Mouse (Mus musculus) lung, postnatal 0 days (tissue): ENCODE measurements around the gene Bpnt1. TPM values are rescaled to one million over a fixed set of nuclear protein-coding genes. Genes with fewer than 3 reads are reported as not detected.
A peak's percentile ranks its signal among the peaks of the same experiment; 100 is the strongest.

Experiments used
- ATAC-seq: fragments of 200-750 bp; cut with Nextera tagmentation; 2 replicates; pipeline ENCODE4 v1.8.0; 2017; ENCODE audit warnings: moderate library complexity
- DNase-seq: peaks from one replicate; pipeline ENCODE4 v3.0.0-alpha.2; 2016; ENCODE audit warnings: low spot score
- H3K27ac ChIP-seq: fragments of 300-500 bp; sonication (generic); 2 replicates; pipeline ENCODE4 v1.5.1; 2014; ENCODE audit warnings: antibody characterized with exemption, mild to moderate bottlenecking, low read length, mixed read lengths
- H3K27me3 ChIP-seq: fragments of 300-500 bp; sonication (generic); replicated peaks from 2 replicates; pipeline ENCODE4 v1.6.1; 2014; ENCODE audit warnings: low read length, mixed read lengths; ENCODE audit not compliant: insufficient read depth
- H3K36me3 ChIP-seq: fragments of 300-500 bp; sonication (generic); 2 replicates; pipeline ENCODE4 v1.6.1; 2014; ENCODE audit warnings: low read length, mixed read lengths; ENCODE audit not compliant: insufficient read depth
- H3K4me1 ChIP-seq: fragments of 300-500 bp; sonication (generic); 2 replicates; pipeline ENCODE4 v1.6.1; 2014; ENCODE audit warnings: antibody characterized with exemption, low read depth, low read length, mixed read lengths; ENCODE audit not compliant: insufficient read depth
- H3K4me2 ChIP-seq: fragments of 300-500 bp; sonication (generic); replicated peaks from 2 replicates; pipeline ENCODE4 v1.6.1; 2014; ENCODE audit warnings: low read depth, mild to moderate bottlenecking, low read length, moderate library complexity, mixed read lengths
- H3K4me3 ChIP-seq: fragments of 300-500 bp; sonication (generic); 2 replicates; pipeline ENCODE4 v1.5.1; 2014; ENCODE audit warnings: low read depth, low read length
- H3K9ac ChIP-seq: fragments of 300-500 bp; sonication (generic); replicated peaks from 2 replicates; pipeline ENCODE4 v1.6.1; 2014; ENCODE audit warnings: low read depth, mild to moderate bottlenecking
- H3K9me3 ChIP-seq: fragments of 300-500 bp; sonication (generic); 2 replicates; pipeline ENCODE4 v1.6.1; 2016; ENCODE audit warnings: low read length, mixed read lengths
- CTCF ChIP-seq: IDR thresholded peaks from 2 replicates; pipeline ENCODE4 v1.5.1; 2016; ENCODE audit warnings: antibody characterized with exemption, mild to moderate bottlenecking
- EP300 ChIP-seq: IDR thresholded peaks from 2 replicates; pipeline ENCODE4 v1.6.1; 2016; ENCODE audit warnings: antibody characterized with exemption, mild to moderate bottlenecking, control low read depth
- WGBS: fragments of 180-500 bp; shearing (Covaris S2); extraction: QIAGEN DNeasy Blood & Tissue Kit; methylation state at CpG from one replicate; pipeline ENCODE4 v1.1.7; 2014; 5-methylcytosine and 5-hydroxymethylcytosine counted together
- polyA plus RNA-seq: library from polyadenylated mRNA; unstranded; fragments of >200 nt; fragmentation: Nextera tagmentation; extraction: Ambion mirVana; gene quantifications from 2 replicates; pipeline ENCODE4 v1.2.1, GENCODE M21; 2015

Bpnt1 gene
- polyA plus RNA-seq, 1 experiment from 2014 or later, result 30.5 TPM

DNA sequence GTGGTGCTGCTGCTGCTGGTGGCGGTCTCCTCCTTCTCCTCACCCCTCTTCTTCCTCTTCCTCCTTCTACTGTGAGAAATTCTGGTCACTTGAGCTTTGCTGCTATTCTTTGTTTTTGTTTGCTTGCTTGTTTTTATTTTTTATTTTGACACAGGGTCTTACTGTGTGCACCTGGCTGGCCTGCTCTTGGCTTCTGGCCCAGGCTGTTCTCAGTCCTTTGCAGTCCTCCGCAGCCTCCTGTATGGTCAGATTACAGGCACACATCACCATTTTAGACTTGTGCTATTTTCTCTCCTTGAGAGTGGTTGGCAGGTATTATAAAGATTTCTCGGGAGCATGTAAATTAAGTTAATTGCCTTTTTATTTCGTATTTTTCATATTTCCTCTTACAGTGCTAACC, 2.2 kb downstream of the Bpnt1 start:
- H3K4me1 ChIP-seq, result no peaks in the 10 kb centered on the region
- H3K4me2 ChIP-seq, result no peak overlapping the region
- TF ChIP-seq CTCF, result no peak
- TF ChIP-seq EP300, result no peak
- no peaks in the 10 kb centered on the region for H3K27me3 ChIP-seq
- no peaks in the 10 kb centered on the region for H3K36me3 ChIP-seq
- ATAC-seq, result no peak
- no peak overlapping the region for H3K4me3 ChIP-seq
- no peak for DNase-seq
- 88% methylated on average over 4 of the region's 4 CpGs for WGBS
- no peak overlapping the region for H3K27ac ChIP-seq
- H3K9me3 ChIP-seq, result no peaks in the 10 kb centered on the region
- no peak overlapping the region for H3K9ac ChIP-seq

DNA sequence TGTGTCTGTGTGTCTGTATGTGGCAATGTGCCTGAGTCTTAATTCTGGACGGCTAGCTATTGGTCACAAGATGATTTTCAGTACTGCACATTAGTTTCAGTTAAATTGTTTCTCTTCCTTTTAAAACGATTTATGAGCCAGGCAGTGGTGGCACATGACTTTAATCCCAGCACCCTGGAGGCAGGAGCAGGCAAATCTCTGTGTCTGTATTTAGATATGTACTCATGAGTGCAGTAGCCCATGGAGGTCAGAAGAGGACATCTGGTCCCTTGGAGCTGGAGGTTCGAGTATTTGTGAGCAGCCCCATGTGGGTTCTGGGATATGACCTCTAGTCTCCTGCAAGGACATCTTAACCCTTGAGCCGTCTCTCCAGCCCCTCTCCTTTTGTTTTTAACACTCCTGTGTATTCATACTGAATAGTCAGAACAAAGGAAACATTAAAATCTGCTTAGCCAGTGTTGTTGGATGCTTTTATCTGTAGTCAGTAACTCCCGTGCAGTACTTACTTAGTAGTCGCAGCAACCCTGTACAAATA, 3.3 kb downstream of the Bpnt1 start:
- Histone ChIP-seq H3K36me3 (no peaks in the 10 kb centered on the region), H3K4me1 (no peaks in the 10 kb centered on the region), H3K27me3 (no peaks in the 10 kb centered on the region), H3K4me2 (no peak overlapping the region), H3K27ac (no peak overlapping the region), H3K4me3 (no peak overlapping the region), H3K9me3 (no peaks in the 10 kb centered on the region), H3K9ac (no peak overlapping the region)
- ATAC-seq (no peak), DNase-seq (no peak)
- 69% methylated on average over 6 of the region's 6 CpGs for WGBS
- TF ChIP-seq CTCF (no peak), EP300 (no peak)

DNA sequence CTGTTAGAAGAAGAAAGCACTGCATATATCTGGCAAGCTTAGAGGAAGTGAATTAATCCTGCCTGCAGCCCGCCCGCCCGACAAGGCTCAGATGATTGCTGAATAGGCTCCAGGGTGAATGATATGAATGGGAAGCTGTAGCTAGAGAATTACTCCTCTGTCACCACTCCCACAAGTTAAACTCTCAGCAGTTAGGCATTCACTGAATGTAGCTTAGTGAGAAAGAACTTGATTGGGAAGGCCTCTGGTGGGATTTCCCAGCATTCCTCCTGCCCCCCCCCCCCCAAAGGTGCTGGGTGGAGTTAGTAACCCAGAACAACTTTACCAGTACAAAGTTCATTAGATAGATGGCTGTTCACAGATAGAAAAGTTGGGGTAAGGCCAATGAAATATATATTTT, 4.6 kb downstream of the Bpnt1 start:
- ATAC-seq (no peak), DNase-seq (no peak)
- Histone ChIP-seq H3K36me3 (no peaks in the 10 kb centered on the region), H3K9ac (no peak overlapping the region), H3K9me3 (no peaks in the 10 kb centered on the region), H3K27me3 (no peaks in the 10 kb centered on the region), H3K4me1 (no peaks in the 10 kb centered on the region), H3K4me2 (no peak overlapping the region), H3K27ac (no peak overlapping the region), H3K4me3 (no peak overlapping the region)
- no peak for TF ChIP-seq CTCF
- no peak for TF ChIP-seq EP300
- 55% methylated on average over 3 of the region's 3 CpGs for WGBS

DNA sequence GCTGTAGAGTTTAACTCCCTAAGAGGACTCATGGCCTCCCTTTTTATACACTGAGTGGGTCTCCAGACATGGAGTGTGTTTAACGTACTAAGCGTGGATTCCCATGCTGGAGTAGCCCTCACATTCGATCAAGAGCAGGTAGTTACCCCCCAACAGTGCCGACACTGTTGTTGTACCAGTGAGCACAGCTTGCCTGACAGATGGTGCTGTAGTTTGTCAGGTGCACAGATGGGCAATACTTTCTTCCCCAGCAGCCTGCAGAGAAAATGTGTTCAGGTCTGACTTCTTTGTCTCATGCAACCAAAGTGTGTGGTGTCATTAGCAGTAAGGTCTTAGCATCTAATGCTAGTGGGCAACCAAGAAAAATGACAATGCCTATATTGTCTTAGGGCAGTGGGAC, 10.5 kb downstream of the Bpnt1 start:
- no peaks in the 10 kb centered on the region for H3K4me1 ChIP-seq
- no peak overlapping the region for H3K4me2 ChIP-seq
- 95% methylated on average over 4 of the region's 4 CpGs for WGBS
- ATAC-seq, result no peak
- H3K4me3 ChIP-seq, result no peak overlapping the region
- TF ChIP-seq CTCF, result no peak
- TF ChIP-seq EP300, result no peak
- DNase-seq, result no peak
- H3K36me3 ChIP-seq, result peaks cover 4% of the 10 kb centered on the region
- H3K27ac ChIP-seq, result no peak overlapping the region
- H3K9me3 ChIP-seq, result no peaks in the 10 kb centered on the region
- H3K9ac ChIP-seq, result no peak overlapping the region
- H3K27me3 ChIP-seq, result no peaks in the 10 kb centered on the region

DNA sequence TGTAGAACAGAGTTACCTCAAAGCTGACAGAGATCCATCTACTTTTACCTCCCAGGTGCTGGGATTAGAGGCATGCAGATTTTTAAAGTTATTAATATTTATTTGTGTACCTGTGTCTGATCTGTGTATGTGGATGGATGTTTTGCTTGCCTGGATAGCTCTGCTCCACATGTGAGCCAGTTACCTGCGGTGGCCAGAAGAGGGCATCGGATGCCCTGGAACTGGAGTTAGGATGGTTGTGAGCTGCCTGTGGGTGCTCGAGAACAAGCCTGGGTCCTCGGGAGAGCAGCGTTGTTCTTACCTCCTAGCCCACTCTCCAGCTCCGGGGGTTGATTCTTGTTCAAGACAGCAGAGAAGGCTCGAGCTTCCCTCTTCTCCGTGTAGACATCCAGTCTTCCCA, 11.5 kb downstream of the Bpnt1 start:
- Histone ChIP-seq H3K4me1 (no peaks in the 10 kb centered on the region), H3K4me2 (no peak overlapping the region), H3K27me3 (no peaks in the 10 kb centered on the region), H3K36me3 (peaks cover 4% of the 10 kb centered on the region), H3K27ac (no peak overlapping the region), H3K4me3 (no peak overlapping the region), H3K9me3 (no peaks in the 10 kb centered on the region), H3K9ac (no peak overlapping the region)
- TF ChIP-seq CTCF (peak; percentile 36), EP300 (no peak)
- DNase-seq (no peak), ATAC-seq (no peak)
- 83% methylated on average over 8 of the region's 8 CpGs for WGBS

DNA sequence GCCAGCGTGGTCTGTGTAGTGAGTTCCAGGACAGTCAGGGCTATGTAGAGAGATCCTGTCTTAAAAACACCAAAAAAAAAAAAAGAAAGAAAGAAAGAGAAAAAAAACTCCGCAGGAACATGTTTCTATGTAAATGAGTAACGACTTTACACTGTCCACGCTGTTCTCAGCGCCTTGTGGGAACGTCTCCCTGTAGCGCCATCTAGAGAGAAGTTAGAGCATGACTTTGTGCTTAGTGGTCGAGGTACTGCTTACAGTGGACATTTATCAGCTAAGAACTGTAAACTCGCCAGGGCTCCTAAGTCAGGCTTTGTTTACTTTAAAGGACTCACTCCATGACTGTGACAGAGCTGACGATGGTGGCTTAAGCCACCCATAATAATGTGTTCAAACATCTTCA, 14.2 kb downstream of the Bpnt1 start:
- H3K27ac ChIP-seq, result no peak overlapping the region

DNA sequence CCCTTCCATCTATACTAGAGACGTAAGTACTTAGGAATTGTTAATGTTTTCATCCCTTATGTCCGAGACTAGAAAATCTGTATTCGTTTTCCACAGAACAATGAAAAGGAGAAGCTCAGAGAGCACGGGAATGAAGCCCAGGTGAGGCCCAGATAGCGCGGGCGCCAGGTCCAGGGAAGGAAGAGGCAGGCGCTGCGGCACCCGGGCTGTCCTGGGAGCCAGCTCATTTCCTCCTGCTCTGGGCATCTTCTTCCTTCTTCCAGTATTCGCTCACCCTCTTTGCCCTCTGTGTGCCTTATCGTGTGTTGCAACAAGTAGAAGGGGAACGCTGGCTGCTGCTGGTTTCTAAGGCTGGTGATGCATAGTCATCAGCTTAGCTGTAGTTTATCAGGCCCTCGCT, 17.8 kb downstream of the Bpnt1 start:
- DNase-seq (no peak), ATAC-seq (no peak)
- peaks cover 14% of the 10 kb centered on the region for H3K36me3 ChIP-seq
- H3K4me2 ChIP-seq, result no peak overlapping the region
- no peaks in the 10 kb centered on the region for H3K9me3 ChIP-seq
- no peak overlapping the region for H3K4me3 ChIP-seq
- TF ChIP-seq EP300 (no peak), CTCF (no peak)
- H3K9ac ChIP-seq, result no peak overlapping the region
- H3K27me3 ChIP-seq, result no peaks in the 10 kb centered on the region
- no peaks in the 10 kb centered on the region for H3K4me1 ChIP-seq
- WGBS, result 94% methylated on average over 14 of the region's 14 CpGs
- no peak overlapping the region for H3K27ac ChIP-seq

More for the DNA sequence above, 14.2 kb downstream of the Bpnt1 start:
- Histone ChIP-seq H3K27me3 (no peaks in the 10 kb centered on the region), H3K4me1 (no peaks in the 10 kb centered on the region), H3K9ac (no peak overlapping the region), H3K4me2 (no peak overlapping the region), H3K4me3 (no peak overlapping the region), H3K36me3 (peaks cover 8% of the 10 kb centered on the region), H3K9me3 (no peaks in the 10 kb centered on the region)
- DNase-seq (peak; percentile 25), ATAC-seq (no peak)
- WGBS, result 69% methylated on average over 10 of the region's 10 CpGs
- peak; percentile 48; the same call in 1 of the 2 replicates for TF ChIP-seq CTCF
- TF ChIP-seq EP300, result no peak
